Mouse (Mus musculus) forebrain, embryonic 16.5 days (tissue): ENCODE data around the gene Grin3b. TPM values are rescaled to one million over a fixed set of nuclear protein-coding genes. Genes with fewer than 3 reads are reported as not detected.

Experiments used
- ATAC-seq: fragments of 200-750 bp; cut with Nextera tagmentation; 2 replicates; pipeline ENCODE4 v1.8.0; 2017; ENCODE audit warnings: mild to moderate bottlenecking, moderate library complexity
- H3K27ac ChIP-seq: fragments of 300-500 bp; sonication (generic); 2 replicates; pipeline ENCODE4 v1.5.1; 2014; ENCODE audit warnings: low read length, control low read depth
- H3K27me3 ChIP-seq: fragments of 300-500 bp; sonication (generic); replicated peaks from 2 replicates; pipeline ENCODE4 v1.6.1; 2014; ENCODE audit warnings: low read length; ENCODE audit not compliant: control insufficient read depth, insufficient read depth
- H3K36me3 ChIP-seq: fragments of 300-500 bp; sonication (generic); 2 replicates; pipeline ENCODE4 v1.6.1; 2014; ENCODE audit not compliant: control insufficient read depth, insufficient read depth
- H3K4me1 ChIP-seq: fragments of 300-500 bp; sonication (generic); replicated peaks from 2 replicates; pipeline ENCODE4 v1.6.1; 2014; ENCODE audit warnings: low read length; ENCODE audit not compliant: control insufficient read depth, insufficient read depth
- H3K4me2 ChIP-seq: fragments of 300-500 bp; sonication (generic); 2 replicates; pipeline ENCODE4 v1.6.1; 2014; ENCODE audit warnings: mild to moderate bottlenecking, low read length, control low read depth
- H3K4me3 ChIP-seq: fragments of 300-500 bp; sonication (generic); replicated peaks from 2 replicates; pipeline ENCODE4 v1.5.1; 2014; ENCODE audit warnings: mild to moderate bottlenecking, low read length, control low read depth
- H3K9ac ChIP-seq: fragments of 300-500 bp; sonication (generic); replicated peaks from 2 replicates; pipeline ENCODE4 v1.6.1; 2014; ENCODE audit warnings: low read depth, low read length, control low read depth
- H3K9me3 ChIP-seq: fragments of 300-500 bp; sonication (generic); 2 replicates; pipeline ENCODE4 v1.6.1; 2016; ENCODE audit warnings: low read length; ENCODE audit not compliant: control insufficient read depth
- WGBS: fragments of 180-500 bp; shearing (Covaris S2); extraction: QIAGEN DNeasy Blood & Tissue Kit; methylation state at CpG from one replicate; pipeline ENCODE4 v1.1.7; 2014; 5-methylcytosine and 5-hydroxymethylcytosine counted together
- polyA plus RNA-seq: library from polyadenylated mRNA; unstranded; fragments of >200 nt; fragmentation: Nextera tagmentation; extraction: Ambion mirVana; gene quantifications from 2 replicates; pipeline ENCODE4 v1.2.1, GENCODE M21; 2015

Gene Grin3b
- polyA plus RNA-seq, 1 experiment from 2014 or later: 0.60 TPM

DNA sequence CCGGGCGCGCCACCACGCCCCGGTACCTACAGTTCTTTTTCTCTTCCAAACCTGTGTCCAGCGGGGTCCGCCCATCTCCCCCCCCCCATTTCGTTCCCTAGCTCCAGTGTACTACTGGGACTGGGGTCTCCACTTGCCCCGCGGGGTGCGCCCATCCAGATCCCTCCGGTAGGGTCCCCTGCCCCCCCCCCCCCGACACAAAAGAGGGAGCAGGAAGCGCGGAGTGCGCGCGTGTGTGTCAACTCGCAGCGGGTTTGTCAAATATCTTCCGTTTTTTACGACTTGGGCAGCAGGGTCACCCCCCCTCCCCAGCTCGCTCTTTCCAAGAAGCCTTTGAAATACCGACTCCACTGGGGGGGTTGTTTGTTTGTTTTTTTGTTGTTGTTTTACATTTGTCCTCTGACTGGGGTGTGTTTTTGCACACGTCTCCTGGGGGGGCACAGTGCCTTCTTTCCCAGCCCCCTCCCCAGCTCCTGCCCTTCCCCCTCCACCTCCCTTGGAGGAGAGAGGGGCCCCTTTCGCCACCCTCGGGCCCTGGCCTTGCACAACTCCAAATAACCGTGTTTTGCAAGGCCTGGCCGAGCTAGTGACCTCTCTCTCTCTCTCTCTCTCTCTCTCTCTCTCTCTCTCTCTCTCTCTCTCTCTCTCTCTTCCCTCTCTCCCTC lies 42.4 kb upstream of the Grin3b start:
- peak overlapping the region; percentile 81 for H3K27ac ChIP-seq
- H3K36me3 ChIP-seq: no peaks in the 10 kb centered on the region
- H3K9ac ChIP-seq: peak overlapping the region; percentile 85
- H3K4me2 ChIP-seq: peak overlapping the region; percentile 89
- H3K9me3 ChIP-seq: no peaks in the 10 kb centered on the region
- peaks cover 3% of the 10 kb centered on the region for H3K27me3 ChIP-seq
- peak; percentile 4; the same call in 1 of the 2 replicates for ATAC-seq
- H3K4me1 ChIP-seq: peaks cover 22% of the 10 kb centered on the region
- WGBS: under 1% methylated on average over 28 of the region's 29 CpGs
- peak overlapping the region; percentile 97 for H3K4me3 ChIP-seq

DNA sequence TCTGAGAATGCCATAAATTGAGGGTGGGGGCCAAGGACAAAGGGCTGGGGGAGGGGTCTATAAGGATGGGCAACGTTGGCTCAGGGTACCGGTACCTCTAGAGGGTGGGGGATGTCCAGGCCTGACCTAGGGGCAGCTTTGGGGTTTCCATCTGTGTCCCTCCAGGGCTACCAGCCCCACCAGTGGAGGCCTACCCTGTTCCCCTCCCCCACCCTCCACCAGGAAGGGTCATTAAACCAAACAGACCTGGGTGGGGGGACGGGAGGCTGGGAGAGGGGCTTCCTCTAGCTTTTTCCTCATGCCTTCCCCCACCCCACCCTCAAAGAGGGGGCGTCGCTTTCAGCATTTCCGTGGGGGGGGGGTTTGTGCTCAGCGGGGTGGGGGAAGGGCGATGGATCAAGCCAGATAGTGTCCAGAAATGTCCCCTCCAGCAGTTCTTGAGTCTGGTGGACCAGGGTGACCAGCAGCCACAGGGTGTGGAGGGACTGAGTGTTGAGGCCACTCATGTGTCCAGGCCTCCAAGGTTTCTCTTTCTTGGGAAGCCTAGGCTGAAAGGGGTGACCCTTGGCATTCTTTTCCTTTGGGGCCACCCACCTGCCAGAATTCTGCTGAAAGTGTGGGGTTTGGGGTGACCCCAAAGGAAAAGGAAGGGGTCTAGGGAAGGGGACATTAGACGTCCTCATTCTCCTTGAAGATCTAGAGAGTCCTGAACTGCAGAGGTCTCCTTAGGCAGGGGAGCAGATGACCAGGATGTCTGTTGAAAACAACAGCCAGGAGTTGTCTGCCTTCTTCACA lies 41.4 kb upstream of the Grin3b start:
- 41% methylated on average over 9 of the region's 9 CpGs for WGBS
- Histone ChIP-seq H3K4me1 (peaks cover 28% of the 10 kb centered on the region), H3K4me2 (peak overlapping the region; percentile 89), H3K27ac (peak overlapping the region; percentile 15; the same call in 1 of the 2 replicates), H3K9ac (peak overlapping the region; percentile 85), H3K9me3 (no peaks in the 10 kb centered on the region), H3K27me3 (no peaks in the 10 kb centered on the region), H3K4me3 (peak overlapping the region; percentile 97), H3K36me3 (no peaks in the 10 kb centered on the region)
- ATAC-seq: no peak

DNA sequence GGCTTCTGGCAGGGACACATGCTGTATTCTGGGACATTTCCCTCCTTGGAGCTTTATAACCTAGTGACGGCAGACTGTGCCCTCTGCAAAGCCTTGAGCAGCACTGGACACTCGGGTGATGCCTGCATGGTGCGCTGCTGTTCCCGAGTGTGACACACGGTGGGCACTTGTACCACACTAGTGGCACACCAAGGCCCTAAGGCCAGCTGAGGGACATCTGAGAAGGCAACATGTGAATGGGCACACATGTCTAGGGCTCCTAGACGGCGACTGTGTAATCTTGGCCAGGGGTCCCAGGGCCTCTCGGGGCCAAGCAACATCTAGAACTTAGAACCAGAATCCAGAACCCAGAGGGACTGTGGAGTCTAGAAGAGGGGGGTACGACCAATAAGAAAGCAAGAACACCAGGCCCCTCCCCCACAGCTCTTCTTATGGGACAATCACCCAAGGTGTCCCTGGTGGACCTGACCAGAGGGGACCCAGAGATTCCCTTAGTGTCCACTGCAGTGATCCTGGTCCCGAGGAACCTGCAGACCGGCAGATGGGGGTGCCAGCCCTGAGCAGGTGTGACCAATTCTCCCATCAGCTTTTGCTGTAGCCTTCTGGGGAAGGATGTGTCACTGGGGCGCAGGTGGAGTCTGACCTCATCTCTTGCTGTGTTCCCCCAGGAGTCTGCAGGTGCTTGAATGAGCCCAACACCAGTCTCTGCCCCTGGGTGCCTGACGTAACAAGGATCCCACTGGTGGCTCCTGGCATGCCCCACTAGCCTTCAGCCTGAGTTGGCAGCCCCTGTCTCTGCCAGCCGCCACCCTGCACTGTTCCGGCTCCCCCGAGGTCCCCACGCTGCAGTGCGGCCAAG lies 40.3 kb upstream of the Grin3b start:
- no peak overlapping the region for H3K27ac ChIP-seq
- H3K4me3 ChIP-seq: no peak overlapping the region
- WGBS: 87% methylated on average over 18 of the region's 18 CpGs

DNA sequence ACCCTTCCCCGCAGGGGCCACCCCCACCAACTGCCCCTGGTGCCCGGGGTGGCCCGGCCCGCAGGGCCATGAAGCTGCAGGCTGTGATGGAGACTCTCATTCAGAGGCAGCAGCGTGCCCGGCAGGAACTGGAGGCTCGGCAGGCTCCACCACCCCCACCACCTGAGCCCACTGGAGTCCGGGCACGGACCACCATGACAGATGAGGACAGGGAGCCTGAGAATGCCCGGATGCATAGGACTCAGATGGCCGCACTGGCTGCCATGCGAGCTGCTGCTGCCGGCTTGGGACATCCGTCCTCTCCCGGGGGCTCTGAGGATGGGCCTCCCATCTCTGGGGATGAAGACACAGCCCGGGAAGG lies 39.7 kb upstream of the Grin3b start:
- no peaks in the 10 kb centered on the region for H3K36me3 ChIP-seq
- no peak overlapping the region for H3K4me3 ChIP-seq
- peaks cover 27% of the 10 kb centered on the region for H3K4me1 ChIP-seq
- no peak overlapping the region for H3K4me2 ChIP-seq
- WGBS: 88% methylated on average over 16 of the region's 16 CpGs
- no peak overlapping the region for H3K27ac ChIP-seq
- no peaks in the 10 kb centered on the region for H3K9me3 ChIP-seq
- no peaks in the 10 kb centered on the region for H3K27me3 ChIP-seq
- ATAC-seq: no peak
- H3K9ac ChIP-seq: no peak overlapping the region; the same call in 1 of the 2 replicates

More for the DNA sequence above, 40.3 kb upstream of the Grin3b start:
- H3K27me3 ChIP-seq: no peaks in the 10 kb centered on the region
- H3K9me3 ChIP-seq: no peaks in the 10 kb centered on the region
- H3K9ac ChIP-seq: no peak overlapping the region; the same call in 1 of the 2 replicates
- ATAC-seq: no peak
- peaks cover 32% of the 10 kb centered on the region for H3K4me1 ChIP-seq
- no peaks in the 10 kb centered on the region for H3K36me3 ChIP-seq
- H3K4me2 ChIP-seq: no peak overlapping the region

DNA sequence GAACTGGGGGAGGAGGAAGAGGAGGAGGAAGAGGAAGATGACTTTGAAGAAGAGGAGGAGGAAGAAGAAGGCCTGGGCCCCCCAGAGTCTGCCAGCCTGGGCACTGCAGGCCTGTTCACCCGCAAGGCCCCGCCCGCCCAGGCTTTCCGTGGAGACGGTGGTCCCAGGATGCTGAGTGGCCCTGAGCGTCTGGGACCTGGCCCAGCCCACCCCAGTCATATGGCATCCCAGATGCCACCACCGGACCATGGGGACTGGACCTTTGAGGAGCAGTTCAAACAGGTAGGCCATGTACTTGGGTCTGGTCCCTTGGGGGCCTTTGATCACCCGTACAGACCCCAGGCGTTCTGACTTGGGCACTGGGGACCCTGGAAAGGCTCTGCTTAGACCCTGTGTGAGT lies 38.7 kb upstream of the Grin3b start:
- no peak for ATAC-seq
- Histone ChIP-seq H3K4me2 (no peak overlapping the region), H3K27me3 (no peaks in the 10 kb centered on the region), H3K4me3 (no peak overlapping the region), H3K27ac (no peak overlapping the region), H3K9me3 (no peaks in the 10 kb centered on the region), H3K4me1 (peaks cover 24% of the 10 kb centered on the region), H3K9ac (no peak overlapping the region), H3K36me3 (no peaks in the 10 kb centered on the region)
- WGBS: 80% methylated on average over 9 of the region's 9 CpGs

DNA sequence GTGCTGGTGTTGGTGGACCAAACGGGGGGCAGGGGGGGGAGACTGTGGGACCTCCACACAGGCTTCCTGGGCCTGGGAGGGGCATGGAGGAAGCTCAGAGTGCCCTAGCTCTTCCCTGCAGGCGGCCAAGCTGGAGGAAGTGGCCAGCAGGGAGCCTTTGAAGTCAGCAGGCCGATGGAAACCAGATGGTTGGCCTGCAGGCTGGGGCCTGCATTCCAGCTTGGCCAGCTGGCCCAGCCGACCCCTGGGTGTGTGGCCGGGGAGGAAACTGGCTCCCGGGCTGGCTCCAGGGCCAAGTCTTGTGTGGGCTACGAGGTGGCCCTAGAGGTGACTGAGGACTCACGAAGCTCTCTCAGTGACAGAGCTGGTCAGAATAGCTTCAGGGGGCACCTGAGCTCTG lies 37.8 kb upstream of the Grin3b start:
- Histone ChIP-seq H3K9ac (no peak overlapping the region), H3K4me3 (no peak overlapping the region), H3K36me3 (no peaks in the 10 kb centered on the region), H3K4me2 (no peak overlapping the region), H3K4me1 (peaks cover 30% of the 10 kb centered on the region), H3K27ac (no peak overlapping the region), H3K27me3 (no peaks in the 10 kb centered on the region), H3K9me3 (no peaks in the 10 kb centered on the region)
- no peak for ATAC-seq
- 26% methylated on average over 8 of the region's 8 CpGs for WGBS

DNA sequence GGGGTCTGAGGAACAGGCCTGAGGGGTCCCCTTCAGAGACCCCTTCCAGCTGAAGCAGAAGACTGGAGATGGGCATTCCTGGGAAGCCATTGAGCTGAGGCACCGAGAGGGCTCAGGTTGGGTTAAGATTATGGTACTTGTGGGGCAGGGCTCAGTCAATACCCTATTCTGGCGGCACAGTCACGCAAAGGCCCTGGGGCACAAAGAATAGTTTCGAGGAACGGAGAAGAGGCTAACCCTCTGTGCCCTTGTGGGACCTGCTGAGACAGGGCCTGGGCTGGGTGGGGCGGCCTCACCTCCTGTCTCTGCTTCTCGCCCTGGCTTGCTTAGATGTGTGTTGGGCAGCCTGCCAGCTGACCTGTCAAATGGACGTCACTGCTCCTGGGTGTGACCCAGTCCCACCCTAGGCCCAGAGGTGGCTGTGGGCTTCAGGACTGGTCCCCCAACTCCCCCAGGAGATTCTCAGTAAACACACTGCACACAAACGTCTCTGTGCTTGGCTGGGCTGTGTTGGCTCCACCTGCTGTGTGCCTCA lies 37.3 kb upstream of the Grin3b start:
- 71% methylated on average over 9 of the region's 9 CpGs for WGBS
- no peak for ATAC-seq
- H3K27ac ChIP-seq: no peak overlapping the region
- no peak overlapping the region for H3K4me2 ChIP-seq
- no peaks in the 10 kb centered on the region for H3K9me3 ChIP-seq
- no peaks in the 10 kb centered on the region for H3K27me3 ChIP-seq
- no peak overlapping the region for H3K4me3 ChIP-seq
- H3K36me3 ChIP-seq: no peaks in the 10 kb centered on the region
- H3K9ac ChIP-seq: no peak overlapping the region
- peaks cover 30% of the 10 kb centered on the region for H3K4me1 ChIP-seq

DNA sequence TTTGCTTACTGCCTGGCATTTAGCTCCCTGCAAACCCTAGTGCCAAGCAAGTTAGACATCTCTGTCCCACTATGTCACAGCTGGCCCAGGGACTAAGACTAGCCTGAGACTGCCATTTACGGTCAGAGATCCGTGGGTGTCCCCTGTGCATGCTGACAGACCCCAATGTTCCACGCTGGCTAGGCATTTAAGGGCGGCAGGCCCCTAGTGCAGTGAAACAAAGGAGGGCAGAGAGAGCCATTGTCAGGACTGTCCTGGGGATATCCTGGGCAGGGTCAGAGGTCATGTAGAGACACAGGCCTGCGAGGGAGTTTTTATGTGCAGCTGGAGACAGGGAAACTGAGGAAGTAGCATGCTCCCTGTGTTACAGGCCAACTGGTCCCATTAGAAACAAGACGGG lies 36.7 kb upstream of the Grin3b start:
- Histone ChIP-seq H3K9me3 (no peaks in the 10 kb centered on the region), H3K4me2 (no peak overlapping the region), H3K4me3 (no peak overlapping the region), H3K4me1 (peaks cover 28% of the 10 kb centered on the region), H3K36me3 (no peaks in the 10 kb centered on the region), H3K27me3 (no peaks in the 10 kb centered on the region), H3K27ac (peak overlapping the region; percentile 54; the same call in 1 of the 2 replicates), H3K9ac (no peak overlapping the region)
- ATAC-seq: no peak
- 29% methylated on average over 6 of the region's 6 CpGs for WGBS

DNA sequence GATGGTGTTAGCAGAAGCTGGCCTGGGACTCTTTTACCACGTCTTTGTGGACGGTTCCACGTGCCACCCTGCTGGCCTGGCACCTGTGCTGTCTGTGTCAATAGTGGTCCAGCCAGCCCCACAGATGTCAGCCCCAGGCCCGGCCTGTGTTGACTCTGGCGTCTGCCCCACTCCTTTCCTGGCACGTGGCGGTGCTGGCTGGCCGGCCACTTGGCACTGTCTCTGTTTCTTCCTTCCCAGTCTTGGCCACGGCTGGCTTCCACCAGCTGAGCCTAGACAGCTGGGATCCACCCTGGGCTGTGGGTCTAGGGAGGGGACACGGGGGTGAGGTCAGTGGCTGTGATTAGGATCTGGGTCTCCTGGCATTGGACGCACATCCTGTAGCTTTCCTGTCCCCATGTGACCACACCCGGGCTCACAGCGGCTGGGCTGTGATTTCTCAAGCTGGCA lies 36.2 kb upstream of the Grin3b start:
- H3K27ac ChIP-seq: peak overlapping the region; percentile 54; the same call in 1 of the 2 replicates
- H3K9ac ChIP-seq: no peak overlapping the region
- ATAC-seq: peak; percentile 63
- H3K4me1 ChIP-seq: peaks cover 23% of the 10 kb centered on the region
- 42% methylated on average over 13 of the region's 13 CpGs for WGBS
- H3K36me3 ChIP-seq: no peaks in the 10 kb centered on the region
- H3K4me2 ChIP-seq: no peak overlapping the region
- H3K27me3 ChIP-seq: no peaks in the 10 kb centered on the region
- no peak overlapping the region for H3K4me3 ChIP-seq
- H3K9me3 ChIP-seq: no peaks in the 10 kb centered on the region
